Mouse (Mus musculus) cerebellum, adult 18-20 months (tissue): ENCODE data around the gene C530008M17Rik.

Source experiments
- DNase-seq, 2 experiments: peaks; one replicate each; pipeline ENCODE4 v3.0.0; 2021

The C530008M17Rik gene

DNA sequence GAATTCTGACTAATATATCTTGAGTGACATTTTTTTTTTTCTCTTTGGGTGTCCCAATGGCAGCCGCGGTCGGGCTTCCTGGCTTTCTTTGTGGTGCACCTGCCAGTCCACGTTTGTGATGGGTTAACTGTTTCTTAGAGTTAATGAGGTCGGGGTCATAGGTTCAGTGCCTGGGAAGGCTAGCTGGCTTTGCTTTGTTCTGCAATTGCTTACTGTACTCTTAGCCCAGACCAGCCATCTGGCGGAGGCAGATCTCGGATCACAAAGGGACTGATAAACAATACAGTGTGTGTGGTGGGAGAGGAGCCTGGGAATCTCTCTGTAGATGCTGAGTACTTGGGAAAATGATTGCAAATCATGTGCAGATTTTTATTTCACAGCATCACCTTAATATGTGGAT is 9.1 kb downstream of the C530008M17Rik start:
- DNase-seq: no peak

DNA sequence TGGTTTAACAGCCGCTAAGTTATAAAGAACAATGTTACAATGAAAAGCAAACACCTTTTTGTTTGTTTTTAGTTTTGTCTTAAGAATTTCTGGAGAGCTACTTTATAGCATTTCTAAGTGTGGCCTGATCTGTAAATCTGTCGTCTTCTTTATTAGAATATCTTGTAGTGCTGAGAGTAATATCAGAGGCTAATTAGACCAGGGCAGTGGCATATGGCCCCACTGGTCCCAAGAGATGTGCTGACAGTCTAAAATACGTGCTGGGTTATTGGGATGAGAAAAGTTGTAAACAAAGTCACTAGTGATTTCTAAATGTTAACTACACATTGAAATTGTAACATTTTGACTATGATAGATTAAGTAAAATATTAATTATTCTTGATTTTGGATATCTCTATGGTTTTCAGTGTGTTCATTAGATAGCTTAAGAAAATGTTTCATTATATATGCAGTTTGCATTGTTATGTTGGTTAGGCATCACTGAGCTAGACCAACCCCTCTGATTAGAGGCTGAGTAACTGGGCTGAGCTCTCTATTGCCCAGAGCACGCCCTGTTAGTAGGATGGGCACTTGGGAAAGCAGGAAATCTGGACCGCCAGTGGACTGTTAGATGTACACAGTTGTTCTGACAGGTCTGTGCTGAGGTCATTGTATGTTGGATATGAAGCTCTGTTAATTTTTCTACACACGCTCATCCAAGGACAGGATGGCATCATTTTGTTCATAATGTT is 9.9 kb downstream of the C530008M17Rik start:
- DNase-seq: no peak

DNA sequence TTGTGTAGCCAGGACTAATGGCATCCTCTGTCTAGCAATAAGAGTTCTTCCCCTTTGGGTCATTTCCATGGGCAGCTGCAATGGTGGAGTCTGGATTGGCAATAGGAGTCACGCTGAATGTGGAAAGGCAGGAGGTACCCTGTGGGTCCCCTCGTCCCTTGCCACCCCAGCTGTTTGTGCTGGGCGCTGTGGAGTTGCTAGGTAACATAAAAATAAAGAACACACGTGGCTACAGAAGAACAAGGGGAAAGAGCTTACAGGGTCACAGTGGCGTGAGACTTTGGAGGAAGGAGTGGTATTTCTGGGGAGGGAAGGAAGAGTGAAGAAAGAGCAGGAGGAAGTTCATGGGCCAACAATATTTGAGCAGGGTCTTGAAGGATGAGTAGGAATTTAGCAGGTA is 11.8 kb downstream of the C530008M17Rik start:
- DNase-seq: no peak

DNA sequence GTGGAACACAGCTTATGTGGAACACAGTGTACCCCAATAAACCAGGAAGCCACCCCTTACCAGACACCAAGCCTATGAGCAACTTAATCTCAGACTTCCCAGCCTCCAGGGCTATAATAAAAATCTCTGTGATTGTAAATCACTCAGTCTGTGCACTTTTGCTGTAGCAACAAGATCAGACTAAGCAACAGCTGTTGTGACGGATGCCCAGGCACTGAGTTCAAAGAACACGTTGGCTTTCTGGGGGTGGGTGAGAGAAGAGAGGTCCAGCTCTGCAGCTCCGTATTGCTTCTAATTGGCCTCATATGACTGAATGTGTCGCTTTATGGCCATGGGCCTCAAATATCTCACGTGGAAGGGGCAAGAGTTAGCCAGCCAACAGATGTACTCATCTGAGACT is 12.2 kb downstream of the C530008M17Rik start:
- no peak for DNase-seq

DNA sequence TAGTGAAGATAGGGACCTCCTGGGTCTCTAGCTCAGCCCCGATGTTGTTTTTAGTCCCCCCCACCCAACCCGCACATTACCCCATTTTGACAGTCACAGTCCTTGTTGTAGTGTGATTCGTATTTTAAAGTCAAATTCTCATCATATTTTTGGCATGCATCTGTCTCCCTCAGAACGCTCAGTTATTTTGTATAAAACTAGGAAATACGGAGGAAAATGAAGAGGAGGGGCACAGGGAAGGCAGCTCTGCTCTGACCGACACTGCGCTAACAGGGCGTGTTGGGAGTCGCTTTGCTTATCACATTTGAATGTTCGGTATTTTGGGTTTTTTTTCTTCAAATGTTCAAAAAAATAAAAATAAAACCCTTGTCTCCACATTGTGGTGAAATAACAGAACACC is 13.9 kb downstream of the C530008M17Rik start:
- no peak for DNase-seq

DNA sequence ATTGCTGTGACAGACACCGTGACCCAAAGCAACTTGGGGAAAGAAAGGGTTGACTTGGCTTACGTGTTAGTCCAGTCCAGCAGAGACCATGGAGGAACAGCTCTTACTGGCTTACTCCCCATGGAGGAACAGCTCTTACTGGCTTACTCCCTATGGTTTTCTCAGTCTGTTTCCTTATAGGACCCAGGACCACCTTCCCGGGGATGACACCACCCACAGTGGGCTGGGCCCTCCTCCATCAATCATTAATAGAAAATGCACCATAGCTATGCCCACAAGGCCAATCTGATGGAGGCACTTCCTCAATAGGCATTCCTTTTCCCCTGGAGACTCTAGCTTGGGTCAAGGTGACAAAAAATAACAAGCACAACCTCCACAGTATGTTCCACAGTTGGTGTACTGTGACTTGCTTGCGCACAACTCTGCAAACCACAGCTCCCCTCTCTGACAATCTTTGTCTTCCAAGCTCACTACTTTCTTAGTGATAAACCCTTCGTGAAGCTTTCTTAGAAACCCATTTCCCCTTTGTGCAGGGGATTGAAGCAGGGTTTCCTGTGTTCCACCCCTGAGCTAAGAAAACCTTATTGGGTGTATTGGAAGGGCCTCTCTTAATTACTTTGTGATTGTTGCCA is 17.8 kb downstream of the C530008M17Rik start:
- no peak for DNase-seq

DNA sequence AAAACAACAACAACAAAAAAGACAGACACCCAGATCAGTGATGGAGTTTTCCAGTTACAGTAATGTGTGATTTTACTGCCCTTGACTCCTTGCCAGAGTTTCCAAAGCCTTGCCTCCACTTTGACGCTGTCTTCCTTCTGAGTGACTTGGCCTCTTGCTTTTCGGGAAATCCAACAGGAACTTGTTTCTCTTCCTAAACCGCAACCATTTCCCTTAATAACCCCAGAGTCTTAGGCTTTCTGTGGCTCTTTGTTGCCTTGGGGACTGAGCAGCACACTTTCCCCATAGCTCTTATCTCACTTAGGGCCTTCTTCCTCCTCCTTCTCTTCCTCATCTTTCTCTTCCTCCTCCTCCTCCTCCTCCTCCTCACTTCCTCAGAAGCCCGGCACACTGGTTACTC is 19.1 kb downstream of the C530008M17Rik start:
- no peak for DNase-seq

DNA sequence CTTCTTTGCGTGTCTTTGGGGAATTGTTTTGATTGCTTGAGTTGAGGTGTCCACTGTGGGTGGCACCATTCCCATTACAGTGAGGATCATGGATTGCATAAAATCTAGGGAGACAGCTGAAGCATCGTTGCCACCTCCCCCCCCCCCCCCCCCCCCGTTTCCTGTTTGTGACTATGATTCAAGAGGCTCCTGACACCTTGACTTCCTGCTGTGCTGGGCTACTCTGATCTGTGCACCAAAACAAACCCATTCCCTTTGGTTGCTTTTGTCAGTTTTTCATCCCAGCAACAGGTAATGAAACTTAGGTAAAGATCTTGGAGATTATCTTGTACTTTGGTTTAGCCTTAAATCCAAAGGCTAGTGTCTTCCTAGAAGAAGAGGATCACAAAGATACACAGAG is 24.6 kb downstream of the C530008M17Rik start:
- no peak for DNase-seq

DNA sequence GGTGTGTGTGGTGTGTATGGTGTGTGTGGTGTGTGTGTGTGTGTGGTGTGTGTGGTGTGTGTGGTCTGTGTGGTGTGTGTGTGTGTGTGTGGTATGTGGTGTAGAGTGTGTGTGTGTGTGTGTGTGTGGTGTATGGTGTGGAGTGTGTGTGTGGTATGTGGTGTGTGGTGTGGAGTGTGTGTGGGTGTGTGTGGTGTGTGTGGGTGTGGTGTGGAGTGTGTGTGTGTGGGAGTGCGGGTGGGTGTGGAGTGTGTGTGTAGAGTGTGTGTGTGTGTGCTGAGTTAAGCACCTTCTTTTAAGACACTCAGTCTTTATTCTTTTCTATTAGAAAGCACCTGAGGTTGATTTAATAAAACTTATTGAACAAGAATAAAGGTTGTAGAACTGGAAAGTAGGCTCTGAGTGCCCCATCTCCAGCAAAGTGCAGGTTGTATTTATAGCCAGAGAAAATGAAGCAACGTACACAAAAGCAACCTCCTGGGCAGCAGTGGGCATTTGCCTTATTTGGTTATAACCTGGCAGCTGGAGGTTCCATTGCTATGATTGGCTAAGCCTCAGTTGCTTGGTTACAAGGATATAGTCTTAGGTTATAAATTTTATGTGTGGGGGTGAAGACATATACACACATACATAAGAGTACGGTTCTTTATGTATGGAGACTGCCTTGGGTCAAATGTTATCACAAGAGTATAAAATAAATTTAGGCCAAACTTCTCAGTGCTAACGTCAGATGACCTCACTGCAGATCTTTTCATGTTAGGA is 25.8 kb downstream of the C530008M17Rik start:
- DNase-seq: no peak

DNA sequence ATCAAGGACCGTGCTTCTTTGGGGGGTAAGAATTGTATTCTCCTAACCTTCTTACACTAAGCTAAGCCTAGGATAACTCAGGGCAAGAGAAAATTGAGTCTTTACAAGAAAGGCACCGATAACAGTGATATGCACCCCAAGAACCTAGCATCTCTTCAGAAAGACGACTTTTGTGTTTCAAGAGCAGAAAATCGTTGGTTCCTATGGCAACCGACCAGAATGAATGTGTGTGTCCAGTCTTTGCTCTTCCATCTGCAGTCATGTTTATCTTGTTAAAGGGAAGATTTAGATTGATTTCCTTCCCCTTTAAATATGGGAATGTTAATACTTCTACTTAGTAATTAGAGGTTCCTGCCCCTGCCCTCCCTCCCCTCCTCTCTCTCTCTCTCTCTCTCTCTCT is 27.1 kb downstream of the C530008M17Rik start:
- no peak for DNase-seq

DNA sequence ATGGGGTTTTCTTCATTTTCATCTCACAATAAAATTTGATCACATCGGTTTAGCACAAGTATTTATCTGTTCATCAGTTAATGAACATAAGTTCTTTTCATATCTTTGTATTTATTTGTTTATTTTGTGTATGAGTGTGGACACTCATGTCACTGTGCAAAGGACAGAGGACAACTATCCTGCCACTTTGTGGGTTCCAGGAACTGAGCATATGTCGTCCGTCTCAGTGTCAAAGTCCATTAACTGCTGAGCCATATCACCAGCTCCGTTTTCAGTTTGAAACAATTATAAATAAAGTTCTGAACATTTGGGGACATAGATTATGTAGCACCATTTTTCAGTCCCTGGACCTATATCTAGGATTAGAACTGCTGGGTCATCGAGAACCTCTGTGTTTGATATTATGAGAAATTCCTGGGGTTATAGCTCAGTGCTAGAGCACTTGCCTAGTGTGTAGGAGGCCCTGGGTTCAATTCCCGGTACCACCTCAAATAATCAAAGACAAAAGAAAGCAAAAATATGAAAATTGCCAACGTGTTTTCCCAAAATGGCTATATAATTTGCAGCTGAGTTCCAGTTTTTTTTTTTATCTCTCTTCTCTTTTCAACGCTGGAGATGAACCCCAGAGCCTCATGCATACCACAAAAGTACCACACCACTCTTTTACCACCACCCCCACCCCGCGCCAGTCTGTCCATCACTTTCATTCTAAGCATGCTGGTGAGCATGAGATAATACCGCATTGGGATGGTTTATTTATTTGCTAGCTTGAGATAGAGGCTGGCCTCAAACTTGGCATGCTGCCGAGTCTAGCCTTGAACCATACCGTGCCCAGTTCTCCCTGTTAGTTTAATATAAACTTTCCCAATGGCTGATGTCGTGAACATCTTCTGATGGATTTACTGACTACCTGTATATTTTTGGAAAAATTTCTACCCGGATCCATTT is 28.6 kb downstream of the C530008M17Rik start:
- DNase-seq: no peak

DNA sequence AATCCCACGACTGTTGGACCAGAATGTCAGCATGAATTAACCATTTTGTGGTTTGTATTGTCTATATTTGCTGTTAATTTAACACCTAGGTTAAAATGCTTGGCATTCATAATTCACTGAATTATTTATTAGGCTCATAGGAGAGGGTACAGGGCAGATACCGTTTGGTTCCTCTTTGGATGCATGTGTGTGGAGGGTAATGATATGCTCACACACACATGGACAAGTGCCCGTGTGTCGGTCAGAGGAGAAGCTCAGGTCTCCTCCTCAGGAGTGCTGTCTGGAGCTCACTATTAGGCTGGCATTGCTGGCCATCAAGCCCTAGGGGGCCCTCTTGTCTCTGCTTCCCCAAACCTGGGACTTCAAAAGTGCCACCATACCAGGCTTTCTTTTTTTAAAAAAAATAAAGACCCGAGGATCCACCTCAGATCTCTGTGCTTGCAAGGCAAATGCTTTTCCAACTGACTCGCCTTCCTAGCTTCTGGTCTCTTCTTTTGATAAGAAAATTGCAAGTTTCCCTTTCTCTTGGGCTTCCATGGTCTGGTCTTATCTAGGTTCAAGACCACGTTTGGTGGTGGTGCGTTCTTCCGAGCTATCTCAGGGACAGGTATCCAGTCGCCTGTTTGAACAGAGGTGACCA is 31.8 kb downstream of the C530008M17Rik start:
- DNase-seq: no peak

DNA sequence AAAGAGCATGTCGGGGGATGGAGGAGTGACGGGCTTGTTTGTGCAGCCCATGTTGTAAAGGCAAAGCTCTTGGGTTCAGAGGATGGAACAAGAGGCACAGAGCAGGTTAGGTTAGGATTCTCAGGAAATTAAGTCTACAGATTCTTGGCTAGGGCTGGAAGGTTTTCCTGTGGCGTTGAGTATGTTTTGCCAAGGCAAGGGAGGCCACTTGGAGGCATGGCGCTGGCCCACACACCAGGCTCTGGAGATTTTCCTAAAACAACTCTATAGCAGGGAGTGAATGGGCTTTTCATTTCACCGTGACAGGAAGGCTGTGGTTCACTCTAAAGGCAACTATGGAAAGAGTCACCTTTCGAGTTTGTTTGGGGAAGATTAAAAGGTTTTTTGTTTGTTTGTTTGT is 32.3 kb downstream of the C530008M17Rik start:
- DNase-seq: no peak

DNA sequence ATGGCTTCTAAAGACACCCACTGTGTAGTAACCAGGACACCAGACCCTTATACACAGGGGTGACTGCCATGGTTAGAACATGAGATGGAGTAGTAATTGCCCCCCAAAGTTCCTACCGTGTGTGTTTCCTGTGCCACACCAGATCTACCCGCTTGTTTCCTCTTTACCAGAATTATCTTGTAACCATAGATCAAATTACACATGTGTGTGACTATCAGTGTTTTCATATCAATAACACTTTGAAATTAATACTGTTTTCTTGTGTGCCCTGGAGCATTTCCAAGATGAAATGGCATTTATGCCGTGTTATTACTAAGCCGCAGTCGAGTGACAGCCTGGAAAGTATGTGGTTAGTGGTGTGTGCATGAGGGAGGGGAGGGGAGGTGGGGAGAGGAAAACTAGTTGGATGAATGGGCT is 33.9 kb downstream of the C530008M17Rik start:
- no peak for DNase-seq

DNA sequence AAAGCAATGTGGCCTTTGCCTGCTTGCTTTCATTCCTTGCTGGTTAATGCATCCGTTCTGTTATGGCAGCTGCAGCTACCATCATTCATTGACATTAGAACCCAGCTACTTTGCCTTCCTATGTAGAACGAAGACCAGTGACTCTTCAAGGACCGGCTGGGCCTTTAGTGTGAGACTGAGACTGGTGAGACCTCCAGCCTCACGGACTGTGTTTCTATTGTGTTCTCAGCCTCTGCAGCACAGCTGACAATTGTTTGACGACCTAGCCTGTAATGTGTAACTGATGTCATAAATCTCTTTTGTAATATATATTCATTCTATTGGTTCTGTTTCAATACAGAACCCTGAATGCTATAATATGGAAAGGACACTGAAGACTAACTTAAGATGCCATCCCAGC is 34.9 kb downstream of the C530008M17Rik start:
- DNase-seq: no peak

DNA sequence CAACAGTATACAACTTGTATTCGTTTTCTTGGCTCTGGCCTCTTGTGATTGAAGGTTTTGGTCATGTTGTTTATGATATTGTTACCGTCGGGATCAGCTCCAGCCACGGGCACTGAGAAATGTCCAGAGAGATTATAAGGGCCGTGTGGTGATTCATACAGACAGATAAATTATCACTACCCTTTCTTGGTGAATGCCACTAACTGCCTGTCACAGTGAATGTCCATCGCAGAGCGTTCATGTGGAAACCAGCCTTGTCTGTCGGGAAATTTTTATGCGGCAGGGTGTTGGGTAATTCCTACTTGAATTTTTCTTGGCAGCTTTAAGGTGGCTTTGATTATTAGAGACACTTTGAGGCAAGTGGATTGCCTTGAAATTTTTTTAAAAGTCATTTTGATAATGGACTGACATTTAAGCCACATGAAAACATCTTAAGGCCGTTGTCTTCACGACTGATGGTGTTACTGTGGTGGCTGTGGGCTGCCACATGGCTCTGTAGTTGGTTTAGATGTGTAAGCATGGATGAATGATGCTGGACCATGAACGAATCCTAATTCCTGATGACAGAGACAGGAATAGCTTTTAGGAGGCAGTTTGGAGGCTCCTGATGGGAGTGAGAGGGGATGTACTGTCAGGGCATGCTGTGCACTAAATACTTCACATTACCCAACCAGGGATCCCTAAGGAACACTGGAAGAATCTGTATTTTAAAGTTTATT is 35.6 kb downstream of the C530008M17Rik start:
- DNase-seq: no peak

DNA sequence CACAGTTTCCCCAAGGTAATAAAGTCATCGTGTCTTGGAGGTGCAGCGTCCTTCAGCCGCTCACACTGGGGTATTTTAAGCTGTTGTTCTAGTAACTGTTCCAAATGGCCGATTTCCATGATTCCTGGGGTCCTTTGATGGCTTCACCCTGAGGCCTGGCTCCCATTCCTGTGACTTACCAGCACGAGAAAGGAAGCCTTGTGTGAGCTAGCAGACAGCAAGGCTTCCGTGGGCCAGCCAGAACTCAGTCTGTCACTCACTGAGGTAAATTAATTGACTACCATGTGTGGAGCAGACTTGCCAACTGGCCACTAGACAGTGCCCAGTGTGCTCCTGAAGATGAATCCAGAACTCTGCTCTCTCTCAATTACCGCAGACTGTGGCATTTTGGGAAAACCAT is 41.2 kb downstream of the C530008M17Rik start:
- DNase-seq: peak in 1 of 2 experiments; percentile 6

DNA sequence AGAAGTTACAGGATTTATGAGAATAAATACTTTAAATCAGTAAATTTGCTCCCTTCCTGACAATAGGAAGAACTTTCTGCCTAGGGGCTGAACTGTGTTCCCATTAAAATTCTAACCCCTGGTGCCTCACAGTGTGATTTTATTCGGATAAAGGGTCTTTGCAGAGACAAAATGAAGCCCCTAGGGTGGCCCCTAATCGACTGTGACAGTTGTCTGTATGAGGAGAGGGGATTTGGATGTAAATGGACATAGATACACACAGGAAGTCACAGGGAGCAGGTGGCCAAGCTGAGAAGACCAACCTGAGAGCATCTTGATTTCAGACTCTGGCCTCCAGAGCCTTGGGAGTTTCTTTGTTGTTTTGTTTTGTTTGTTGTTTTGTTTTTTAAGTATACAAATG is 41.9 kb downstream of the C530008M17Rik start:
- no peak for DNase-seq

DNA sequence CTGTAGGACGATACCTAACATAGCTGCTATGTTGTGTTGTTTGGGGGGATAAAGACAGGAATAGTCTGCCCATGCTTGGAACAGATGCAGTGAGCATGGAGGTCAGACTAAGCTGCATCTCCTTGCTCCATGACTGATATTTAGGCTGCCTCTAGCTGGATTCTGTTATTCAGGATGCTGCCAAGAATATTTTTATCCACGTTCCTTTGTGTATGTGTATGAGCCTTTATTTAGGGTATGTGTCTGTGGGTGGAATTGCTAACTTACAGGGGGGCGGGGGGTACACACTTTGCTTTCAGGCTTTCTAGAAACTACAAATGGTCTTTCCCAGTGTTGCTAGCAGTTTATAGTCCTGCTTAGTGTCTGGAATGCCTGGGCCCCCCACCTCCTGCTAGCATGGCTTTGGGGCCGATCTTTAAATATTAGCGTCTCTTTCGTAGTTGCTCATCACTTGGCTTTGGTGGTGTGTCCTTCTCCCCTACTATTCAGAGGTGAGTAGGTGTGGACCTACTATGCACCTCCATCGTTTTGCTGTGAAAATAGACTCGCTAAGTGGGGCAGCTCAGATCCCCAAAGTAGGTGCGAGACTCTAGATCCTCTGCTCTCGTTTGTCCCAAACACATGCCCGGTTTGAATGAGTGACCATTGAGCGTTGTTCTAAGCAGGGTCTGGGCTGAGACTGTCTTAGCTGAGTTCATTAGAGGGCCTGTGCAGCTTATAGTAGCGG is 45.0 kb downstream of the C530008M17Rik start:
- no peak for DNase-seq

DNA sequence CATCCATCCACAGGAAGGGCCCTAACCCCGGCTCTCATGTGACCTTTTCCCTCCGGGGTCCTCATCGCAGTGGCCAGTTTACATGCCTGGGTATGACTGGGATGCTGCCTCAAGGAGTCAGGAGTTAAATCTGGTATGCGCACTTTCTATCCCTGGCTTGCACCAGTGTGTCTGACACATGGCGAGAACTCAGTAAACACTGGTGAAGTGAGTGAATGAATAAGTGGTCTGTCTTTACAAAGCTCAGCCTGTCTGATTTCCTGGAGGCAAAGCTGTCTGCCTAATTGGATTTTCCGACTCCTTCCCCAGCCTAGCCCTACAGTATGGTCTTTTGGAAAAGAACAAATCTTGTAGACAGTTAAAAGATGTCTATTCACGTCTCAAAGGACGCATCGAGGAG is 45.8 kb downstream of the C530008M17Rik start:
- no peak for DNase-seq

DNA sequence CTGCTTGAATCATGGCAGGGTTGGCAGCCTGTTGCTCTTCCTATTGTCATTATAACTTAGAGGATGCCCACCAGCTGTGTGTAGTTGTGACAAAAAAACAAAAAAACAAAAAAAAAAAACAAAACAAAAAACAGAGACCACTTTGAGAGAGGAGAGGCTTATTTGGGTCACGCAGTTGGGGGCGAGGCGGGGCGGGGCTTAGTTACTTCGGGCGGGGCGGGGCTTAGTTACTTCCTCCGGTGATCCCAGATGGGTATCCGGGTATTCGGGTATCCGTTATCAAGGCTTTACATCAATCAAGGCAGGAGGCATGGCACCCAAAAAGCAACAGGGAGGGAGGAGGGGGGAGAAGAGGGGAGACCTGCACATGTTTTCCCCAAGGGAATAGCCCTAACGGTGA is 46.3 kb downstream of the C530008M17Rik start:
- DNase-seq: no peak
